Mouse (Mus musculus): Measurements from ENCODE around the gene Man1c1. TPM values are rescaled to one million over a fixed set of nuclear protein-coding genes. Genes with fewer than 3 reads are reported as not detected.

The Man1c1 gene
- polyA plus RNA-seq, 1 experiment from 2014 or later = 5.6 TPM

- Histone ChIP-seq H3K4me2 (ENCODE audit: low read depth, low read length) (no peak overlapping the region), H3K36me3 (ENCODE audit: control insufficient read depth, insufficient read depth, low read length) (no peaks in the 10 kb centered on the region), H3K27me3 (ENCODE audit: control insufficient read depth, insufficient read depth, low read length) (no peaks in the 10 kb centered on the region), H3K9me3 (ENCODE audit: control insufficient read depth, low read length) (no peaks in the 10 kb centered on the region), H3K27ac (ENCODE audit: low read depth, low read length) (no peak overlapping the region), H3K4me1 (ENCODE audit: control insufficient read depth, insufficient read depth, low read length) (no peaks in the 10 kb centered on the region), H3K9ac (replicated peaks; ENCODE audit: low read depth, low read length) (no peak overlapping the region), H3K4me3 (ENCODE audit: low read depth, low read length) (no peak overlapping the region)
- 80% methylated on average over 6 of the region's 6 CpGs for WGBS
- no peak for ATAC-seq (ENCODE audit: low read depth)
Measured at GRCm38 (mm10) chr4:134564093-134564492, 140.0 kb downstream of the Man1c1 start.

- H3K27me3 ChIP-seq (ENCODE audit: control insufficient read depth, insufficient read depth, low read length) = no peaks in the 10 kb centered on the region
- WGBS = 92% methylated on average over 16 of the region's 16 CpGs
- H3K9me3 ChIP-seq (ENCODE audit: control insufficient read depth, low read length) = no peaks in the 10 kb centered on the region
- H3K27ac ChIP-seq (ENCODE audit: low read depth, low read length) = no peak overlapping the region
- no peaks in the 10 kb centered on the region for H3K4me1 ChIP-seq (ENCODE audit: control insufficient read depth, insufficient read depth, low read length)
- no peak for ATAC-seq (ENCODE audit: low read depth)
- no peak overlapping the region for H3K4me2 ChIP-seq (ENCODE audit: low read depth, low read length)
- H3K4me3 ChIP-seq (ENCODE audit: low read depth, low read length) = no peak overlapping the region
- H3K9ac ChIP-seq (replicated peaks; ENCODE audit: low read depth, low read length) = no peak overlapping the region
- no peaks in the 10 kb centered on the region for H3K36me3 ChIP-seq (ENCODE audit: control insufficient read depth, insufficient read depth, low read length)
Measured at GRCm38 (mm10) chr4:134563624-134564023, 140.5 kb downstream of the Man1c1 start.

GRCm38 (mm10) chr4:134562014-134562413, 142.1 kb downstream of the Man1c1 start:
- H3K4me2 ChIP-seq (ENCODE audit: low read depth, low read length) = no peak overlapping the region
- no peak overlapping the region for H3K4me3 ChIP-seq (ENCODE audit: low read depth, low read length)
- H3K4me1 ChIP-seq (ENCODE audit: control insufficient read depth, insufficient read depth, low read length) = peaks cover 7% of the 10 kb centered on the region; the same call in 1 of the 2 replicates
- no peaks in the 10 kb centered on the region for H3K27me3 ChIP-seq (ENCODE audit: control insufficient read depth, insufficient read depth, low read length)
- no peaks in the 10 kb centered on the region for H3K36me3 ChIP-seq (ENCODE audit: control insufficient read depth, insufficient read depth, low read length)
- H3K9ac ChIP-seq (replicated peaks; ENCODE audit: low read depth, low read length) = no peak overlapping the region
- no peak overlapping the region for H3K27ac ChIP-seq (ENCODE audit: low read depth, low read length)
- 73% methylated on average over 2 of the region's 2 CpGs for WGBS
- no peak for ATAC-seq (ENCODE audit: low read depth)
- no peaks in the 10 kb centered on the region for H3K9me3 ChIP-seq (ENCODE audit: control insufficient read depth, low read length)

- no peak for ATAC-seq (ENCODE audit: low read depth)
- Histone ChIP-seq H3K9ac (replicated peaks; ENCODE audit: low read depth, low read length) (no peak overlapping the region), H3K4me3 (ENCODE audit: low read depth, low read length) (no peak overlapping the region), H3K27me3 (ENCODE audit: control insufficient read depth, insufficient read depth, low read length) (no peaks in the 10 kb centered on the region), H3K9me3 (ENCODE audit: control insufficient read depth, low read length) (no peaks in the 10 kb centered on the region), H3K27ac (ENCODE audit: low read depth, low read length) (no peak overlapping the region), H3K4me2 (ENCODE audit: low read depth, low read length) (no peak overlapping the region), H3K4me1 (ENCODE audit: control insufficient read depth, insufficient read depth, low read length) (peaks cover 7% of the 10 kb centered on the region; the same call in 1 of the 2 replicates), H3K36me3 (ENCODE audit: control insufficient read depth, insufficient read depth, low read length) (no peaks in the 10 kb centered on the region)
- 93% methylated on average over 8 of the region's 8 CpGs for WGBS
Measured at GRCm38 (mm10) chr4:134560699-134561098, 143.4 kb downstream of the Man1c1 start.

- H3K4me2 ChIP-seq (ENCODE audit: low read depth, low read length) = no peak overlapping the region
- ATAC-seq (ENCODE audit: low read depth) = no peak
- H3K4me1 ChIP-seq (ENCODE audit: control insufficient read depth, insufficient read depth, low read length) = peaks cover 7% of the 10 kb centered on the region; the same call in 1 of the 2 replicates
- no peaks in the 10 kb centered on the region for H3K27me3 ChIP-seq (ENCODE audit: control insufficient read depth, insufficient read depth, low read length)
- H3K27ac ChIP-seq (ENCODE audit: low read depth, low read length) = no peak overlapping the region
- WGBS = 83% methylated on average over 7 of the region's 7 CpGs
- H3K4me3 ChIP-seq (ENCODE audit: low read depth, low read length) = no peak overlapping the region
- no peaks in the 10 kb centered on the region for H3K9me3 ChIP-seq (ENCODE audit: control insufficient read depth, low read length)
- H3K36me3 ChIP-seq (ENCODE audit: control insufficient read depth, insufficient read depth, low read length) = no peaks in the 10 kb centered on the region
- no peak overlapping the region for H3K9ac ChIP-seq (replicated peaks; ENCODE audit: low read depth, low read length)
Measured at GRCm38 (mm10) chr4:134559154-134559553, 144.9 kb downstream of the Man1c1 start.

- 51% methylated on average over 9 of the region's 9 CpGs for WGBS
- no peak overlapping the region for H3K9ac ChIP-seq (replicated peaks; ENCODE audit: low read depth, low read length)
- H3K9me3 ChIP-seq (ENCODE audit: control insufficient read depth, low read length) = no peaks in the 10 kb centered on the region
Measured at GRCm38 (mm10) chr4:134558570-134559113, 145.4 kb downstream of the Man1c1 start.

GRCm38 (mm10) chr4:134557626-134558249, 146.4 kb downstream of the Man1c1 start:
- no peak for ATAC-seq (ENCODE audit: low read depth)
- H3K4me3 ChIP-seq (ENCODE audit: low read depth, low read length) = no peak overlapping the region
- H3K27ac ChIP-seq (ENCODE audit: low read depth, low read length) = 0 out of 2 replicates have a peak overlapping the region, but pooled peaks have one; percentile 6
- no peaks in the 10 kb centered on the region for H3K27me3 ChIP-seq (ENCODE audit: control insufficient read depth, insufficient read depth, low read length)
- H3K4me1 ChIP-seq (ENCODE audit: control insufficient read depth, insufficient read depth, low read length) = peaks cover 7% of the 10 kb centered on the region; the same call in 1 of the 2 replicates
- no peak overlapping the region for H3K4me2 ChIP-seq (ENCODE audit: low read depth, low read length)
- no peaks in the 10 kb centered on the region for H3K36me3 ChIP-seq (ENCODE audit: control insufficient read depth, insufficient read depth, low read length)
- H3K9ac ChIP-seq (replicated peaks; ENCODE audit: low read depth, low read length) = no peak overlapping the region
- 6% methylated on average over 15 of the region's 16 CpGs for WGBS
- H3K9me3 ChIP-seq (ENCODE audit: control insufficient read depth, low read length) = no peaks in the 10 kb centered on the region

More at GRCm38 (mm10) chr4:134558570-134559113, 145.4 kb downstream of the Man1c1 start:
- no peaks in the 10 kb centered on the region for H3K36me3 ChIP-seq (ENCODE audit: control insufficient read depth, insufficient read depth, low read length)
- H3K4me1 ChIP-seq (ENCODE audit: control insufficient read depth, insufficient read depth, low read length) = peaks cover 7% of the 10 kb centered on the region; the same call in 1 of the 2 replicates
- H3K27ac ChIP-seq (ENCODE audit: low read depth, low read length) = no peak overlapping the region
- no peak overlapping the region for H3K4me3 ChIP-seq (ENCODE audit: low read depth, low read length)
- H3K4me2 ChIP-seq (ENCODE audit: low read depth, low read length) = no peak overlapping the region
- no peak for ATAC-seq (ENCODE audit: low read depth)
- no peaks in the 10 kb centered on the region for H3K27me3 ChIP-seq (ENCODE audit: control insufficient read depth, insufficient read depth, low read length)

- Histone ChIP-seq H3K4me2 (ENCODE audit: low read depth, low read length) (no peak overlapping the region), H3K27ac (ENCODE audit: low read depth, low read length) (no peak overlapping the region), H3K27me3 (ENCODE audit: control insufficient read depth, insufficient read depth, low read length) (no peaks in the 10 kb centered on the region), H3K4me1 (ENCODE audit: control insufficient read depth, insufficient read depth, low read length) (peaks cover 12% of the 10 kb centered on the region), H3K36me3 (ENCODE audit: control insufficient read depth, insufficient read depth, low read length) (no peaks in the 10 kb centered on the region), H3K9me3 (ENCODE audit: control insufficient read depth, low read length) (no peaks in the 10 kb centered on the region), H3K4me3 (ENCODE audit: low read depth, low read length) (no peak overlapping the region), H3K9ac (replicated peaks; ENCODE audit: low read depth, low read length) (no peak overlapping the region)
- no peak for ATAC-seq (ENCODE audit: low read depth)
- 55% methylated on average over 8 of the region's 8 CpGs for WGBS
Measured at GRCm38 (mm10) chr4:134555956-134556580, 148.0 kb downstream of the Man1c1 start.

- Histone ChIP-seq H3K4me3 (ENCODE audit: low read depth, low read length) (no peak overlapping the region), H3K4me1 (ENCODE audit: control insufficient read depth, insufficient read depth, low read length) (peaks cover 15% of the 10 kb centered on the region), H3K36me3 (ENCODE audit: control insufficient read depth, insufficient read depth, low read length) (no peaks in the 10 kb centered on the region), H3K27me3 (ENCODE audit: control insufficient read depth, insufficient read depth, low read length) (no peaks in the 10 kb centered on the region), H3K27ac (ENCODE audit: low read depth, low read length) (no peak overlapping the region), H3K4me2 (ENCODE audit: low read depth, low read length) (no peak overlapping the region), H3K9ac (replicated peaks; ENCODE audit: low read depth, low read length) (no peak overlapping the region), H3K9me3 (ENCODE audit: control insufficient read depth, low read length) (no peaks in the 10 kb centered on the region)
- 80% methylated on average over 1 of the region's 1 CpGs for WGBS
- ATAC-seq (ENCODE audit: low read depth) = no peak
Measured at GRCm38 (mm10) chr4:134553631-134554030, 150.5 kb downstream of the Man1c1 start.

Data from neural tube, embryonic 14.5 days (tissue).